Mouse (Mus musculus) embryonic facial prominence, embryonic 14.5 days (tissue): ENCODE measurements around the gene 1700018F24Rik. TPM values are rescaled to one million over a fixed set of nuclear protein-coding genes. Genes with fewer than 3 reads are reported as not detected.

Experiments
- ATAC-seq: fragments of 200-750 bp; cut with Nextera tagmentation; 2 replicates; pipeline ENCODE4 v1.8.0; 2017; ENCODE audit warnings: low read depth, moderate number of reproducible peaks, moderate TSS enrichment
- DNase-seq: peaks from one replicate; pipeline ENCODE4 v3.0.0-alpha.2; 2015; ENCODE audit warnings: low spot score
- H3K27ac ChIP-seq: fragments of 300-500 bp; sonication (generic); replicated peaks from 2 replicates; pipeline ENCODE4 v1.5.1; 2014; ENCODE audit warnings: low read depth, mild to moderate bottlenecking, low read length, moderate library complexity
- H3K27me3 ChIP-seq: fragments of 300-500 bp; sonication (generic); replicated peaks from 2 replicates; pipeline ENCODE4 v1.6.1; 2014; ENCODE audit warnings: low read length; ENCODE audit not compliant: control insufficient read depth, insufficient read depth
- H3K36me3 ChIP-seq: fragments of 300-500 bp; sonication (generic); 2 replicates; pipeline ENCODE4 v1.6.1; 2014; ENCODE audit warnings: low read length, mixed read lengths; ENCODE audit not compliant: control insufficient read depth, insufficient read depth
- H3K4me1 ChIP-seq: fragments of 300-500 bp; sonication (generic); 2 replicates; pipeline ENCODE4 v1.6.1; 2014; ENCODE audit warnings: antibody characterized with exemption, low read length; ENCODE audit not compliant: control insufficient read depth, insufficient read depth
- H3K4me2 ChIP-seq: fragments of 300-500 bp; sonication (generic); 2 replicates; pipeline ENCODE4 v1.6.1; 2014; ENCODE audit warnings: low read depth, mild to moderate bottlenecking, low read length, moderate library complexity, mixed read lengths
- H3K4me3 ChIP-seq: fragments of 300-500 bp; sonication (generic); 2 replicates; pipeline ENCODE4 v1.5.1; 2014; ENCODE audit warnings: low read depth, mild to moderate bottlenecking, low read length
- H3K9ac ChIP-seq: fragments of 300-500 bp; sonication (generic); 2 replicates; pipeline ENCODE4 v1.6.1; 2014; ENCODE audit warnings: low read depth, mild to moderate bottlenecking, low read length, moderate library complexity, mixed read lengths
- H3K9me3 ChIP-seq: fragments of 300-500 bp; sonication (generic); 2 replicates; pipeline ENCODE4 v1.6.1; 2016; ENCODE audit warnings: low read length; ENCODE audit not compliant: control insufficient read depth
- WGBS: fragments of 180-500 bp; shearing (Covaris S2); extraction: QIAGEN DNeasy Blood & Tissue Kit; methylation state at CpG from one replicate; pipeline ENCODE4 v1.1.7; 2014; 5-methylcytosine and 5-hydroxymethylcytosine counted together
- polyA plus RNA-seq: library from polyadenylated mRNA; unstranded; fragments of >200 nt; fragmentation: Nextera tagmentation; extraction: Ambion mirVana; gene quantifications from 2 replicates; pipeline ENCODE4 v1.2.1, GENCODE M21; 2014

Gene 1700018F24Rik
- polyA plus RNA-seq, 1 experiment from 2014 or later = 0.31 TPM

DNA sequence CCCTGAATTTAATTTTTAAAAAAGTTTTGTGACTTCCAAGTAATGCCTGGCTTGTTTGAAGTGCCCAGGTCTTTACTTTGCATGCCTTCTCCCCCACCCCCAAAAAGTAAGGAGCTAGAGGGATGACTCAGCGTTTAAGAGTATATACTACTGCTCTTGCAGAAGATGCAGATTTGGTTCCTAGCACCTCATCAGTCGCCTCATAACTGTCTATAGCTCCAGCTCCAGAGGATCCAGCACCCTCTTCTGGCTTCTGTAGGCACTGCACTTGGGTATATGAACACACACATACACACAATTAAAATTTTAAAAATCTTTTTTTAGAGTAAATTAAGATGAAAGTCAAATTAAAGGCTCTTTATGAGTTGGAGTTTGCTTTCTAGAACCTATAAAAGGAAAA is 45.4 kb downstream of the 1700018F24Rik start:
- Histone ChIP-seq H3K9me3 (no peaks in the 10 kb centered on the region), H3K4me1 (peaks cover 6% of the 10 kb centered on the region; the same call in 1 of the 2 replicates), H3K27me3 (no peaks in the 10 kb centered on the region), H3K27ac (no peak overlapping the region), H3K36me3 (peaks cover 32% of the 10 kb centered on the region), H3K4me3 (no peak overlapping the region), H3K9ac (no peak overlapping the region), H3K4me2 (no peak overlapping the region)
- no peak for ATAC-seq
- WGBS = 95% methylated on average over 2 of the region's 2 CpGs
- DNase-seq = no peak

GRCm38 (mm10) chr5:145089878-145090277 is 47.1 kb downstream of the 1700018F24Rik start:
- H3K36me3 ChIP-seq = peaks cover 48% of the 10 kb centered on the region
- ATAC-seq = no peak
- no peak overlapping the region for H3K27ac ChIP-seq

More at GRCm38 (mm10) chr5:145089878-145090277, 47.1 kb downstream of the 1700018F24Rik start:
- H3K9ac ChIP-seq = no peak overlapping the region
- no peak overlapping the region for H3K4me2 ChIP-seq
- WGBS = 85% methylated on average over 3 of the region's 3 CpGs
- no peaks in the 10 kb centered on the region for H3K9me3 ChIP-seq
- H3K4me1 ChIP-seq = peaks cover 2% of the 10 kb centered on the region; the same call in 1 of the 2 replicates
- DNase-seq = no peak
- no peak overlapping the region for H3K4me3 ChIP-seq
- no peaks in the 10 kb centered on the region for H3K27me3 ChIP-seq

Other genes starting within 250 kb of the 1700018F24Rik start
- gene Smurf1, start 77.1 kb upstream of the 1700018F24Rik start, polyA plus RNA-seq = 19.9 and 21.1 TPM in 2 replicates
- not detected in 2 replicates for gene Gm4871, start 10.2 kb upstream of the 1700018F24Rik start, polyA plus RNA-seq
- gene Arpc1a, start 40.8 kb downstream of the 1700018F24Rik start, polyA plus RNA-seq = 138 and 150 TPM in 2 replicates
- gene Kpna7, start 41.0 kb downstream of the 1700018F24Rik start, polyA plus RNA-seq = not detected in 2 replicates
- 222 and 228 TPM in 2 replicates for gene Arpc1b, start 71.2 kb downstream of the 1700018F24Rik start, polyA plus RNA-seq
- 84.2 and 97.1 TPM in 2 replicates for gene Pdap1, start 97.2 kb downstream of the 1700018F24Rik start, polyA plus RNA-seq
- 177 and 182 TPM in 2 replicates for gene Bud31, start 97.4 kb downstream of the 1700018F24Rik start, polyA plus RNA-seq
- 13.2 and 14.6 TPM in 2 replicates for gene Ptcd1, start 124.1 kb downstream of the 1700018F24Rik start, polyA plus RNA-seq
- gene Cpsf4, start 124.2 kb downstream of the 1700018F24Rik start, polyA plus RNA-seq = 25.1 and 26.5 TPM in 2 replicates
- gene Atp5j2, start 149.1 kb downstream of the 1700018F24Rik start, polyA plus RNA-seq = 511 and 592 TPM in 2 replicates
- 6.6 and 9.3 TPM in 2 replicates for gene Zkscan14, start 158.9 kb downstream of the 1700018F24Rik start, polyA plus RNA-seq
- 13.4 and 14.0 TPM in 2 replicates for gene Zkscan5, start 161.6 kb downstream of the 1700018F24Rik start, polyA plus RNA-seq
- gene Zfp655, start 188.7 kb downstream of the 1700018F24Rik start, polyA plus RNA-seq = 37.2 and 38.1 TPM in 2 replicates
- 0.45 and 0.63 TPM in 2 replicates for gene Zscan25, start 237.5 kb downstream of the 1700018F24Rik start, polyA plus RNA-seq